Mouse (Mus musculus): ENCODE results near the gene Ptger3. TPM values are rescaled to one million over a fixed set of nuclear protein-coding genes. Genes with fewer than 3 reads are reported as not detected.
A peak's percentile ranks its signal among the peaks of the same experiment; 100 is the strongest.

Ptger3 gene
- polyA plus RNA-seq, 1 experiment = 3.6 TPM

DNA sequence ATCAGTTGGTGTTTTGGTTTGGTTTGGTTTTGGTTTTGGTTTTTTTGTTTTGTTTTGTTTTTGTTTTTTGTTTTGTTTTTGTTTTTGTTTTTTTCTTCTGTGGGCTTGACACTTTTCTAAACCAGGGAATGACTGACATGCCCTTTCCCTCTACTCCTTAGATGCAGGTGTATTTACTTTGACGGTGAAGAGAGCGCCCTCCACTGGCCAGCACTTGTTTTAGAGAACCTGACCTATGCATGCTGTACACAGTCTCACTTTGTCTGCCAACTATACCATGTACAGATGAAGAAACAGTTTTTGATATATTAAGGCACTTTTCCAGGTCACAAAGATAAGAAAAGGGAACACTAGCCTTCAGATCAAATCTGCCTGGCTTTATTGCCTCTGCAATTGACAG lies 15.1 kb downstream of the Ptger3 start:
- no peak for DNase-seq (ENCODE audit: extremely low spot score in 1 of 2, low spot score in 1 of 2)

GRCm38 (mm10) chr3:157582626-157583405 lies 16.1 kb downstream of the Ptger3 start:
- no peak for DNase-seq (ENCODE audit: extremely low spot score in 1 of 2, low spot score in 1 of 2)

DNA sequence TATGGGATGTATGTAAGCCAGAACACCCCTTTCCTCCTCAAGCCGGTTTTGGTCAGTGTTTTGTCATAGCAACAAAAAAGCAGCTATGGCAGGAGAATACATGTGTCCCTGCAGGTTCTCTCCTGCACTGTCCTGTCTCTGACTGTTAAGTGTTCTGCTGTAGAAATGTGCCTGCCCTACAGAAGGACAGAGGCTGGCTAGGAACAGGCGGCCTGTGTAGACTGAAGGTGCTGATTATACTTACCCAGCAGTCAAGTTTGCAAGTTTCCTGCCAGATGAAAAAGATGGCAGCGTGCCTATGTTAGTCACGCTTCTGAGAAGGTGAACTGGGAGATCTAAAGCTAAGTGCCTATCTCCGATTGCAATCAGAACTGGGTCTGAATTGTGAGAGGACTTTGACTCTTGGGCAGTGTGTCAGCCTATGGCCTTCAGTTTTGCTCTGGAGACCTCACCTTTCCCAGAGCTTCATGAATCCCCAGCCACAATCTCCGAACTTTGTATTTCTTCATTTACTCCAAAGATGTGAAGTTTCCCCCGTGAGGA lies 31.2 kb downstream of the Ptger3 start:
- peak in 1 of 2 experiments; percentile 11 for DNase-seq (ENCODE audit: extremely low spot score in 1 of 2, low spot score in 1 of 2)

- DNase-seq (ENCODE audit: extremely low spot score in 1 of 2, low spot score in 1 of 2) = no peak
Observed at GRCm38 (mm10) chr3:157604684-157605410, 38.2 kb downstream of the Ptger3 start.

GRCm38 (mm10) chr3:157605411-157605740 lies 38.7 kb downstream of the Ptger3 start:
- no peak for DNase-seq (ENCODE audit: extremely low spot score in 1 of 2, low spot score in 1 of 2)

DNA sequence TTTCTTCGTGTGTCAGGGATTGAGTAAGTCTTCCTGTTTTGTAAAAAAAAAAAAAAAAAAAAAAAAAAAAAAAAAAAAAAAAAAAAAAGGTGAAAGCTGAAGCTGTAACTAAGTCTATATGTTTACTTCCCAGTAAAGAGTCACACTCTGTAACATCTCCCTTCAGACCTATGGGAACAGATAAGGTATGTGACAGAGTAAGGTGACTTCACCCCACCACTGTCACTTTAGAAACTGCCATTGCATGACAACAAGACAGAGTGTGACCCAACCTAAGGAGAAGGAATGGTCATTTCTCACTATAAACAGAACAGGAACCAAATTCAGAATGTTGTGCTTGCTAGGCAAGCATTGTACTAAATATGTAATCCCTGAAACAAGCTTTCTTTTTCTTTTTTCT lies 46.9 kb downstream of the Ptger3 start:
- DNase-seq (ENCODE audit: extremely low spot score in 1 of 2, low spot score in 1 of 2) = no peak

GRCm38 (mm10) chr3:157616949-157617348 lies 50.3 kb downstream of the Ptger3 start:
- no peak for DNase-seq (ENCODE audit: extremely low spot score in 1 of 2, low spot score in 1 of 2)

DNA sequence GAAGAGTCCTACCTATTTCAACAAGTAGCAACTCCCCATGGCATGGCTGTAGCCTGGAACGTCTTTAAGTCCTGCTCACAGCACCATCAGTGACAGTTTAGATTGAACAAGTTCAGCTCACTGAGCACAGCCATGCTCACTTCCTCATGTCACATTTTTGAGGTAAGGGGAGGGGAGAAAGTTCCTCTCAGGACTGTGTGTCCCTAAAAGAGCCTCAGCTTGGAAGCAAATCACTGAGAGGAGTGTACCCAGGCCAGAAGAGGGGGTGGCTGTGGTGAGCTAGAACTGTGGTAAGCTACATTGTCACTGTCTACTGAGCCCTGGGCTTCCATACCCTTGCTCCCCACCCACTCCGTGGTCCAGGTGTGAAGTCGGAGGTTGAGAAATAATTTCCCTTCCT lies 60.7 kb downstream of the Ptger3 start:
- no peak for DNase-seq (ENCODE audit: extremely low spot score in 1 of 2, low spot score in 1 of 2)

DNA sequence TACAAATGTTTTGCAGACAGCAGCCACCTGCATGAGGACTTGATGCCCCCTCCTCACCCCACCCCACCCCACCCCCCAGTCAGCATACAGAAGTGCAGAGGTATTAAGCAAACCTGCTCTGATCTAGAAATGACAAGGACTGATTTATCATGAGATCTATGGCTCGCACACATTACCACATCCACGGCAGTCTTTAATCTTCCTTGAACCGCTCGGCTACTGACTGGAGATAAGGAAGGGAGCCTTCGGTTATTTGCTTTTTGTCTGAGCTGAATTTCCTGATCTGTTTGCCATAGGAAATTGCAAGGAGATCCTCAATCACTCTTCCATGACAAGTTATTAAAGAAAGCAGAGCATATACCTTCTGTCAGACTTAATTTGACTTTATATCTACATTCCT lies 64.0 kb downstream of the Ptger3 start:
- no peak for DNase-seq (ENCODE audit: extremely low spot score in 1 of 2, low spot score in 1 of 2)

DNA sequence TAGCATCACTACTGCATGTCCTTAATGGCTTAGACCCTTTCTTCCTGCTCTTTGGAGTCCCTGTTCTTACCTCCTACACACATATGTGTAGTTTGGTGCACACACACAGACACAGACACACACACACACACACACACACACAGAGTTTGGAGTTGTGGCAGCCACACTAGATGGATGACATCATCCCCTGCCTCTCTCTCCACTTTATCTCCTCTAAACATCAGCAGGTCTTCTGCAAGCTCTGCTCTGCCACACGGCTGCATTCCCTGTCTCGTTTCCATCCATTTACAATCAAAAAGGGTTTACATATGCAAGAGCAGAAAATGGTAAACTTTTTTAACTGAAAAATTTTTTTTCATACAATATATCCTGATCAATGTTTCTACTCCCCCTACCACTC lies 64.7 kb downstream of the Ptger3 start:
- DNase-seq (ENCODE audit: extremely low spot score in 1 of 2, low spot score in 1 of 2) = no peak

DNA sequence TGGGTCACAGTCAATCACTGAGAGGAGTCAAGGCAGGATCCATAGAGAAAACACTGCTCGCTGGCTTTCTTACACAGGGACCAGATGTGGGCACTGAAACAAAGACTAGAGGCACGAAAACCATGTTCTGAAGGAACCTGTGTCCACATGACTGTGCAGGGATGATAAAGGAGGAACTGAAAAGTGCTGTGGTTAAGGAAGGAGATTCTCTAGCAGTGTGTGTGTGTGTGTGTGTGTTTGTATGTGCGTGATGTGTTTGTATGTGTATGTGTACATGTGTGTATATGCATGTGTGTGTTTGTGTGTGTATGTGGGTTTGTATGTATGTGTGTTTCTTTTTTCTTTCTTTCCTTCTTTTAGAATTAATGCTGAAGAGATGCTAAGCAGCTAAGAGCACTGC lies 67.7 kb downstream of the Ptger3 start:
- DNase-seq (ENCODE audit: extremely low spot score in 1 of 2, low spot score in 1 of 2) = no peak

DNA sequence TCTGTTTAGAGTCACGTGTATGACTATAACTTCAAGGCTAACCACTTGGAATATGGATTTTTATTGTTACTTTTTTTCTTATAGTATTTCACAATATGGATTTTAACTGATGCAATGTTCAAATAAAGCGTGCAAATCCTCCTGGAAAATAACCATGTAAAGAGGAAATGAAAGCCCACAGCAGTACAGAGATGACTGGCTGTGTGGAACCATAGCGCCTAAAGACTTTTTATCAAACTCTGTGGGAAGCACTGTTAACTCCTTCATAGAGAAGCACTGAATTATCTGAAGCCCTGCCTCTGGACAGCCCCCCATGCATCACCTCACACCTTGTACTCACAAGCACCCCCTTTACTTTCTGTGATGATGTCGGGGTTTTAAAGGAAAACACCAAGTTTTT lies 69.0 kb downstream of the Ptger3 start:
- DNase-seq (ENCODE audit: extremely low spot score in 1 of 2, low spot score in 1 of 2) = no peak

DNA sequence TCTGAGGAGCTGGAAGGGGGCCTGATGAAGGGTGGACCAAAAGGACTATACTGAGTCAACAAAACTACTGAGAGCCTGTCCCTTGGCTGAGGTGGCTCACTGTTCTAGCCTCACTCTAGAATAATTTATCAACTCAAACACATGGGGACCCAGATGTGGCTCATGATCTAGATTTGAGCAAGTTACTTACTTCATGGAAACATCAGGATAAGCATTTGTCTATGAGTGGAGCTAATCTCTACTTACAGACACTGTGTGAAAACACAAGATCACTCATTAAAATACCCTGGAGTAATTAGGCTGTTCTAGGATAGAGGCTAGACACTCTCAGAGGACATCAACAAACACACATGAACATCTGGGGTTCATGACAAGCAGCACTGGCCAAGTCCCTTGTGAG lies 70.2 kb downstream of the Ptger3 start:
- DNase-seq (ENCODE audit: extremely low spot score in 1 of 2, low spot score in 1 of 2) = no peak

DNA sequence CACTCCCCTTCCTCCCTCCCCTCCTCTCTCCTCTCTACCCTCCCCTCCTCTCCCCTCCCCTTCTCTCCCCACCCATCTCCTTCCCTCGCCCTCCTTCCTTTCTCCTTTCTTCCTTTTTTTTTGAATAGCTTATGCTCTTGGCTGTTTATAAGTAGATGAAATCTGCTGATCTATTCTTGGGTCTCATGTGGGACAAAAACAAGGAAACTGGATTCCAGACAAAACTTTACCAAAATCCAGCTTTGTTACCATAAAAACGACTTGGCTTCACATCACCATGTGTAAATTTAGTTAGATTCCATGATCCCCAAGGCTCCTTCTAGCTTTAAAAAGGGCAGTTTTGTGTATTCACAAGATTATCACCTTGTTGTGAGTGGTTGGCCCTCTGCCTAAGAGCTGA lies 70.6 kb downstream of the Ptger3 start:
- DNase-seq (ENCODE audit: extremely low spot score in 1 of 2, low spot score in 1 of 2) = no peak

- DNase-seq (ENCODE audit: extremely low spot score in 1 of 2, low spot score in 1 of 2) = no peak
Observed at GRCm38 (mm10) chr3:157641634-157642033, 74.9 kb downstream of the Ptger3 start.

DNA sequence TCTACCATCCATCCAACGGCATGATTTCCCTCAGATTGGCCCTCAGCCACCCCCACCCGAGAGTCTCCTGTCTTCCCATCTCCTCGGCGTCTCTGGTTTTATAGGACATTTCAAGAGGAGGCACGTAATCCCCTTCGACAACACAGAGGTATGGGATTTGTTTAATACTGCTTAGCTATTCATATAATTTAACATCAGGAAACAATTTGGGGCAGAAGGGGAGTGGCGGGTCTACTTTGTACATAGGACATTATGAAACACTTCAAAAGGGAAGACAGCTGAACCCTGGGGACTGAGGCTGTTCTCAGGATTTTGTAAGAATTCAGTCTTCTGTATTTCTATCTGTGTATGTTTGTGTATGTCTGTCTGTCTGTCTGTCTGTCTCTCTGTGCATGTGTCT lies 94.9 kb downstream of the Ptger3 start:
- DNase-seq (ENCODE audit: extremely low spot score in 1 of 2, low spot score in 1 of 2) = no peak

- DNase-seq (ENCODE audit: extremely low spot score in 1 of 2, low spot score in 1 of 2) = no peak
Observed at GRCm38 (mm10) chr3:157664486-157665041, 97.9 kb downstream of the Ptger3 start.

- DNase-seq (ENCODE audit: extremely low spot score in 1 of 2, low spot score in 1 of 2) = no peak
Observed at GRCm38 (mm10) chr3:157665471-157665870, 98.8 kb downstream of the Ptger3 start.

DNA sequence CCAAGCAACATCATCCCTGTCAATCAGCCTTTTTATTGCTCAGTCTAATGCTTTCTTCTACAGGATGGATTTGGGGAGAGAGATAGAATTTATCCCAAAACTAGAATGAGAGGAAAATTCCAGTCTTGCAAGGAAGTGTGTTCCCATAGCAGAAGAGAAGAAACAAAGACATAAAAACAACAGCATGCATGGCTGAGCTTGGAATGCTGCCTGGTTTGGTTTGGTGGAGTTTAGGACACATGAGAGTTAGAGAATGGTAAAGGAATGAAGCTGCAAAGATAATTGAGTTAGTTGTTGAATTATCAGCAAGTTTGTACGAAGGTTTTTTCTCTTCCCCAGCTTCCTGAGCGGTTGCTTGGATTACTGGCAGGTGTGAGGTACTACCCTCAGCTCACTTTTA lies 99.5 kb downstream of the Ptger3 start:
- no peak for DNase-seq (ENCODE audit: extremely low spot score in 1 of 2, low spot score in 1 of 2)

- DNase-seq (ENCODE audit: extremely low spot score in 1 of 2, low spot score in 1 of 2) = no peak
Observed at GRCm38 (mm10) chr3:157686105-157686504, 119.4 kb downstream of the Ptger3 start.

DNA sequence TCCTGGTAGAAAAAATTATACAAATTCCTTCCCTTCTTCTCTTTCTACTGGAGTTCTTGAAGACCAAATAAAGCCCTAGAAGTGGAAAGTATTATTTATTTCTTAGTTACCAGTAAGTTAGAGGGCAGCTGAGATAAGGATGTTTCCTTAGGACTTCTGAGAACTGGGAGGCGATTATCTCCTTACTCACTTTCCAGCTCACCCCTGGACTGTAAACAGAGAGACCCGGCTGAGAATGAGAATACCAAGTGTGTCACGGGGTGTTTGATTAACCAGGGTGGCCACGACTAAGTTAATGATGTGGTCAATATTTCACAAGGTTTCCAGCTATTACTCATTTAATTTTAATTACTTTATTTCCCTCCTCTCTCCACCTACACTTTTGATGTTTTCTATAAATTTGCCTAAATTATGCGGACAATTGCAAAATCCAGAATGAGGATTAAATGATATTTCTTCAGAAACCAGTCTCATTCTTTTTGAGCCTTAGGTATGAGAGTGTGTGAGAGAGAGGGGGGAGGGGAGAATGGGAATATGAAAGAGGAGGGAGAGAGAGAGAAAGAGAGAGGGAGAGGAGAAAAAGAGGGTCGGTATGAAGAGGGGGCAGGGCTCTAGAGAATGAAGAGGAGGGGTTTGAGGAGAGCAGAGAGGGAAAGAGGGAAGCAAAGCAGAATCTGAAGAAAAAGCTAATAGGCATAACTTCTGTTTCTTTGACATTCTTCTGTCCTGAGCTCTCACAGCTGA lies 121.9 kb downstream of the Ptger3 start:
- no peak for DNase-seq (ENCODE audit: extremely low spot score in 1 of 2, low spot score in 1 of 2)
